In genomic region chr6:31227406-31227805, GRCm38 (mm10) we compare ENCODE assay signal across 25 mouse cellular contexts.
"Had no signal": no experiment of that assay in that cellular context is flagged by ENCODE, and none has a peak within 500 bp of the region (broad histone marks: within the 10 kb centered on the region; RNA-seq: fewer than 3 reads in every experiment).

No protein-coding gene starts in this region.

- H3K4me2 ChIP-seq: heart, embryonic 12.5 days; hindbrain, embryonic 13.5 days; hindbrain, embryonic 15.5 days; kidney, embryonic 15.5 days; limb, embryonic 13.5 days; limb, embryonic 15.5 days; liver, embryonic 12.5 days had no signal

- ATAC-seq: hindbrain, postnatal 0 days; intestine, embryonic 16.5 days; liver, embryonic 12.5 days had no signal

- H3K27me3 ChIP-seq: hindbrain, embryonic 15.5 days had no signal

- H3K4me1 ChIP-seq: heart, embryonic 10.5 days; heart, embryonic 12.5 days; hindbrain, embryonic 13.5 days; hindbrain, embryonic 15.5 days; kidney, embryonic 15.5 days; limb, embryonic 13.5 days; limb, embryonic 15.5 days; liver, embryonic 12.5 days had no signal

- H3K9ac ChIP-seq: heart, embryonic 12.5 days; hindbrain, embryonic 13.5 days; hindbrain, embryonic 15.5 days; kidney, embryonic 15.5 days; limb, embryonic 13.5 days; limb, embryonic 15.5 days; liver, embryonic 12.5 days; liver, embryonic 14.5 days had no signal

- DNase-seq: gastrocnemius, postnatal 10 days; gastrocnemius, postnatal 25 days; heart, postnatal 10 days; heart, postnatal 4 days; kidney, adult 11 months; kidney, adult 2 months; kidney, adult 9 months; kidney, postnatal 14 days; kidney, postnatal 36 days; layer of hippocampus, adult 9-11 months; layer of hippocampus, postnatal 36 days; left cerebral cortex, postnatal 4 days had no signal

- H3K36me3 ChIP-seq: heart, embryonic 10.5 days; heart, embryonic 12.5 days; hindbrain, embryonic 10.5 days; hindbrain, embryonic 13.5 days; hindbrain, embryonic 15.5 days; kidney, embryonic 15.5 days; limb, embryonic 13.5 days; limb, embryonic 15.5 days; liver, embryonic 12.5 days had no signal

- H3K9me3 ChIP-seq: heart, embryonic 10.5 days; heart, embryonic 12.5 days; hindbrain, embryonic 10.5 days; hindbrain, embryonic 13.5 days; hindbrain, embryonic 15.5 days; kidney, embryonic 15.5 days; limb, embryonic 13.5 days; limb, embryonic 15.5 days; liver, embryonic 12.5 days had no signal

- H3K27ac ChIP-seq: heart, embryonic 10.5 days; hindbrain, embryonic 10.5 days; hindbrain, embryonic 13.5 days; hindbrain, embryonic 15.5 days; hindbrain, postnatal 0 days; kidney, embryonic 15.5 days; kidney, postnatal 0 days; limb, embryonic 13.5 days; limb, embryonic 15.5 days; liver, embryonic 12.5 days; liver, embryonic 14.5 days had no signal

- H3K4me3 ChIP-seq: heart, embryonic 10.5 days; heart, embryonic 12.5 days; hindbrain, embryonic 10.5 days; hindbrain, embryonic 13.5 days; hindbrain, embryonic 15.5 days; kidney, embryonic 15.5 days; limb, embryonic 13.5 days; limb, embryonic 15.5 days; liver, embryonic 12.5 days had no signal
